In the genomic region with DNA sequence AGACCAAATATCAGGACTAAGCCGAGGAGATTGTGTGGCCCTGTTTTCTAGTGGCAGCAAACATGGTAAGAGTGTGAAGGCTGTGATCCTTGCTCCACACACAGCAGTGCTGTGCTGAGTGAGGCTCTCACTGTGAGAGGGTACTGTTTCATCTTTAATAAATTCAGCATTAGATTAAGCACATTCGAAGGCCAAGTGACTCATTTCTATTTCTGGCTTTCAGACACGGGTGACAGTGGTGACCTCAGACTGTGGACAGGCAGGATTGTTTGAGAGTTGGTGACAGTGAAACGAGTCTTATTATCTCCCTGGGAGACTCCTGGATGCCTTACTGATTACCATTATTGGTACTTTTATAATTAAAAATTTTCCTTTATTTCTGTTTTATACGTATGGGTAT, we compare ENCODE assay signal across 18 mouse cellular contexts. TPM values are rescaled to one million over a fixed set of nuclear protein-coding genes. Genes with fewer than 3 reads are reported as not detected.
DNase-seq lines count a peak whose midpoint lies in the region; TF ChIP-seq lines count a peak whose summit lies in the region.
"Had no signal": no experiment of that assay in that cellular context is flagged by ENCODE, and none has a peak within 500 bp of the region (broad histone marks: within the 10 kb centered on the region; RNA-seq: fewer than 3 reads in every experiment).

No protein-coding gene starts in this region.

- no peak overlapping the region for H3K27ac ChIP-seq in cerebellum, adult 2 months (ENCODE audit: insufficient read depth, low read length)
- peak overlapping the region; percentile 67 for H3K27ac ChIP-seq in layer of hippocampus, adult 2 months
- no peak overlapping the region for H3K27ac ChIP-seq in thymus, adult 2 months (ENCODE audit: control insufficient read depth, insufficient read depth, low read length)
- H3K27ac ChIP-seq: embryonic facial prominence, embryonic 10.5 days; embryonic facial prominence, embryonic 12.5 days; forebrain, embryonic 13.5 days; forebrain, embryonic 15.5 days had no signal

- 37% methylated on average over 5 of the region's 5 CpGs for WGBS in cerebellum, adult 2 months
- WGBS in thymus, adult 2 months = 90% methylated on average over 5 of the region's 5 CpGs

- no peaks in the 10 kb centered on the region for H3K27me3 ChIP-seq in cerebellum, adult 2 months (ENCODE audit: control insufficient read depth, insufficient read depth, low read length)
- no peaks in the 10 kb centered on the region for H3K27me3 ChIP-seq in thymus, adult 2 months (ENCODE audit: control insufficient read depth, insufficient read depth, low read length)
- H3K27me3 ChIP-seq: embryonic facial prominence, embryonic 12.5 days; forebrain, embryonic 13.5 days; forebrain, embryonic 15.5 days had no signal

- H3K4me3 ChIP-seq in cerebellum, adult 2 months (replicated peaks; ENCODE audit: insufficient read depth, low read depth, low read length) = no peak overlapping the region
- no peak overlapping the region for H3K4me3 ChIP-seq in layer of hippocampus, adult 2 months
- H3K4me3 ChIP-seq in thymus, adult 2 months (ENCODE audit: control insufficient read depth, insufficient read depth, low read length) = no peak overlapping the region
- H3K4me3 ChIP-seq: embryonic facial prominence, embryonic 10.5 days; embryonic facial prominence, embryonic 12.5 days; forebrain, embryonic 13.5 days; forebrain, embryonic 15.5 days had no signal

- H3K4me1 ChIP-seq in cerebellum, adult 2 months (ENCODE audit: control insufficient read depth, insufficient read depth, low read length) = no peaks in the 10 kb centered on the region; the same call in 1 of the 2 replicates
- H3K4me1 ChIP-seq in thymus, adult 2 months (replicated peaks; ENCODE audit: control insufficient read depth, insufficient read depth, low read length) = no peaks in the 10 kb centered on the region

- DNase-seq in adrenal gland, adult 2 months = peak; percentile 63
- DNase-seq in adrenal gland, adult 8-10 months = no peak
- peak; percentile 13 to 47 for DNase-seq in cerebellum, adult 2 months
- DNase-seq in cerebellum, postnatal 14 days = no peak
- DNase-seq in layer of hippocampus, adult 2 months (ENCODE audit: low spot score in 2 of 2) = no peak
- DNase-seq in layer of hippocampus, postnatal 25 days (ENCODE audit: extremely low spot score in 1 of 2, low spot score in 1 of 2) = no peak
- DNase-seq in brain, adult 2 months (ENCODE audit: low read depth, low spot score) = peak; percentile 73
- no peak for DNase-seq in thymus, adult 2 months
- DNase-seq: adrenal gland, postnatal 25 days; cerebellum, adult 11-12 months; cerebellum, adult 8-10 months; forebrain, postnatal 0 days had no signal

- H3K36me3 ChIP-seq in thymus, adult 2 months (ENCODE audit: control insufficient read depth, insufficient read depth, low read length) = no peaks in the 10 kb centered on the region
- H3K36me3 ChIP-seq: embryonic facial prominence, embryonic 10.5 days; embryonic facial prominence, embryonic 12.5 days; forebrain, embryonic 15.5 days had no signal

- TF ChIP-seq POLR2A in cerebellum, adult 2 months (IDR thresholded peaks at IDR 0.05; ENCODE audit: borderline replicate concordance, insufficient read depth, low read length) = no peak
- no peak for TF ChIP-seq POLR2A in thymus, adult 2 months (IDR thresholded peaks at IDR 0.05; ENCODE audit: control insufficient read depth, extremely low read depth, insufficient read depth, low read length, poor library complexity)

- no peak for TF ChIP-seq CTCF in cerebellum, adult 2 months (IDR thresholded peaks at IDR 0.05; ENCODE audit: borderline replicate concordance, insufficient read depth, low read depth, low read length)
- no peak for TF ChIP-seq CTCF in layer of hippocampus, adult 2 months (conservative IDR thresholded peaks at IDR 0.05)
- TF ChIP-seq CTCF in thymus, adult 2 months (IDR thresholded peaks at IDR 0.05; ENCODE audit: borderline replicate concordance, control insufficient read depth, extremely low read depth, insufficient read depth, low read length, poor library complexity) = no peak

RNA-seq across cellular contexts. Expression of gene Jph4, which starts 9.0 kb away (rescaled TPM):
- 1 to 10 TPM; 2.5 to 3.0 TPM for total RNA-seq in adrenal gland, adult 2 months (2021)
- polyA plus RNA-seq in adrenal gland, adult 2 months (2012; rRNA removed) = 4.0 and 6.8 TPM in 2 replicates
- 1 to 10 TPM; 3.3 to 6.9 (median 5.3) TPM for total RNA-seq in adrenal gland, adult 8-10 months (2022)
- polyA plus RNA-seq in cerebellum, adult 2 months (2012; rRNA removed) = 204 and 227 TPM in 2 replicates
- total RNA-seq in layer of hippocampus, adult 2 months (2021) = 100 to 1,000 TPM; 453 to 476 TPM
- total RNA-seq in layer of hippocampus, postnatal 25 days (2021) = 100 to 1,000 TPM; 422 to 463 TPM
- 0.37 and 0.51 TPM in 2 replicates for polyA plus RNA-seq in thymus, adult 2 months (2012; rRNA removed)
- total RNA-seq: MEL had no signal
- polyA plus RNA-seq: C2C12 had no signal

RNA-seq across cellular contexts. Expression of gene Ap1g2, which starts 19.3 kb away (rescaled TPM):
- total RNA-seq in adrenal gland, adult 2 months (2021) = 10 to 100 TPM; 21.9 to 24.8 TPM
- 27.3 and 30.3 TPM in 2 replicates for polyA plus RNA-seq in adrenal gland, adult 2 months (2012; rRNA removed)
- total RNA-seq in adrenal gland, adult 8-10 months (2022) = 10 to 100 TPM; 24.5 to 29.3 (median 26.0) TPM
- polyA plus RNA-seq in cerebellum, adult 2 months (2012; rRNA removed) = 18.6 and 19.1 TPM in 2 replicates
- total RNA-seq in layer of hippocampus, adult 2 months (2021) = 10 to 100 TPM; 15.4 to 19.3 TPM
- 10 to 100 TPM; 15.7 to 19.4 TPM for total RNA-seq in layer of hippocampus, postnatal 25 days (2021)
- 91.5 and 94.5 TPM in 2 replicates for polyA plus RNA-seq in thymus, adult 2 months (2012; rRNA removed)

RNA-seq across cellular contexts. Expression of gene Thtpa, which starts 31.1 kb away (rescaled TPM):
- total RNA-seq in adrenal gland, adult 2 months (2021) = 10 to 100 TPM; 11.6 to 21.6 TPM
- 6.0 and 6.7 TPM in 2 replicates for polyA plus RNA-seq in adrenal gland, adult 2 months (2012; rRNA removed)
- 10 to 100 TPM; 16.1 to 22.6 (median 21.0) TPM for total RNA-seq in adrenal gland, adult 8-10 months (2022)
- 12.8 and 13.8 TPM in 2 replicates for polyA plus RNA-seq in cerebellum, adult 2 months (2012; rRNA removed)
- total RNA-seq in layer of hippocampus, adult 2 months (2021) = 10 to 100 TPM; 19.3 to 23.7 TPM
- total RNA-seq in layer of hippocampus, postnatal 25 days (2021) = 10 to 100 TPM; 21.9 to 22.9 TPM
- polyA plus RNA-seq in thymus, adult 2 months (2012; rRNA removed) = 6.0 and 6.1 TPM in 2 replicates

RNA-seq across cellular contexts. Expression of gene Zfhx2, which starts 33.6 kb away (rescaled TPM):
- 1 to 10 TPM; 6.3 to 7.3 TPM for total RNA-seq in adrenal gland, adult 2 months (2021)
- polyA plus RNA-seq in adrenal gland, adult 2 months (2012; rRNA removed) = 3.0 and 4.2 TPM in 2 replicates
- total RNA-seq in adrenal gland, adult 8-10 months (2022) = 10 to 100 TPM in 2 of 4 experiments, 1 to 10 TPM in 2; 6.9 to 17.8 (median 11.7) TPM
- 10.7 and 11.0 TPM in 2 replicates for polyA plus RNA-seq in cerebellum, adult 2 months (2012; rRNA removed)
- total RNA-seq in layer of hippocampus, adult 2 months (2021) = 10 to 100 TPM; 55.5 to 67.3 TPM
- total RNA-seq in layer of hippocampus, postnatal 25 days (2021) = 10 to 100 TPM; 37.8 to 63.0 TPM
- 6.3 and 6.6 TPM in 2 replicates for polyA plus RNA-seq in thymus, adult 2 months (2012; rRNA removed)

Comparison
In these comparisons a context has a peak if more than half of its experiments do, and no peak if none do; other contexts are left out.
1. DNase-seq: peak in adrenal gland, adult 2 months (single experiment), cerebellum, adult 2 months (2 of 2) and brain, adult 2 months (single experiment); none in adrenal gland, adult 8-10 months (single experiment), cerebellum, postnatal 14 days (0 of 2), layer of hippocampus, adult 2 months (0 of 2), layer of hippocampus, postnatal 25 days (0 of 2) and thymus, adult 2 months (single experiment).
2. RNA of gene Jph4, which starts 9.0 kb away (total RNA-seq): 453 to 476 TPM in layer of hippocampus, adult 2 months and 422 to 463 TPM in layer of hippocampus, postnatal 25 days; 3.3 to 6.9 TPM in adrenal gland, adult 8-10 months and 2.5 to 3.0 TPM in adrenal gland, adult 2 months; every median in the first group is over 10 times any median in the second.